Mouse (Mus musculus) hindbrain, embryonic 12.5 days (tissue): Measurements from ENCODE around the gene Clba1. TPM values are rescaled to one million over a fixed set of nuclear protein-coding genes. Genes with fewer than 3 reads are reported as not detected.
"Not testable (repeated sequence)": the region's sequence is repeated elsewhere in the genome, so short reads cannot be mapped to it uniquely, and the experiment has no call there.

Experiments used
- ATAC-seq: fragments of 200-750 bp; cut with Nextera tagmentation; 2 replicates; pipeline ENCODE4 v1.8.0; 2017; ENCODE audit warnings: moderate TSS enrichment; ENCODE audit not compliant: low FRiP score
- H3K27ac ChIP-seq: fragments of 300-500 bp; sonication (generic); 2 replicates; pipeline ENCODE4 v1.5.1; 2016; ENCODE audit warnings: mild to moderate bottlenecking
- H3K27me3 ChIP-seq: fragments of 300-500 bp; sonication (generic); 2 replicates; pipeline ENCODE4 v1.6.1; 2016; ENCODE audit warnings: mild to moderate bottlenecking
- H3K36me3 ChIP-seq: fragments of 300-500 bp; sonication (generic); 2 replicates; pipeline ENCODE4 v1.6.1; 2016; ENCODE audit warnings: mild to moderate bottlenecking
- H3K4me1 ChIP-seq: fragments of 300-500 bp; sonication (generic); 2 replicates; pipeline ENCODE4 v1.6.1; 2016
- H3K4me2 ChIP-seq: fragments of 300-500 bp; sonication (generic); replicated peaks from 2 replicates; pipeline ENCODE4 v1.6.1; 2016; ENCODE audit warnings: mild to moderate bottlenecking
- H3K4me3 ChIP-seq: fragments of 300-500 bp; sonication (generic); 2 replicates; pipeline ENCODE4 v1.5.1; 2016; ENCODE audit warnings: mild to moderate bottlenecking
- H3K9ac ChIP-seq: fragments of 300-500 bp; sonication (generic); 2 replicates; pipeline ENCODE4 v1.6.1; 2016; ENCODE audit warnings: mild to moderate bottlenecking, moderate library complexity
- H3K9me3 ChIP-seq: fragments of 300-500 bp; sonication (generic); replicated peaks from 2 replicates; pipeline ENCODE4 v1.6.1; 2016; ENCODE audit warnings: mild to moderate bottlenecking
- WGBS: fragments of 180-500 bp; shearing (Covaris S2); methylation state at CpG from one replicate; pipeline ENCODE4 v1.1.7; 2016; 5-methylcytosine and 5-hydroxymethylcytosine counted together
- polyA plus RNA-seq: library from polyadenylated mRNA; unstranded; fragments of >200 nt; fragmentation: Nextera tagmentation; extraction: Ambion mirVana; gene quantifications from 2 replicates; pipeline ENCODE4 v1.2.1, GENCODE M21; 2016

The Clba1 gene
- polyA plus RNA-seq, 1 experiment from 2014 or later = 19.7 TPM

- Histone ChIP-seq H3K9ac (peak overlapping the region; percentile 41; the same call in 1 of the 2 replicates), H3K4me2 (peak overlapping the region; percentile 99), H3K4me1 (peaks cover 22% of the 10 kb centered on the region), H3K36me3 (peaks cover 25% of the 10 kb centered on the region), H3K27ac (no peak overlapping the region), H3K4me3 (peak overlapping the region; percentile 72; the same call in 1 of the 2 replicates), H3K27me3 (peaks cover 19% of the 10 kb centered on the region; the same call in 1 of the 2 replicates), H3K9me3 (no peaks in the 10 kb centered on the region)
- ATAC-seq = no peak
- 67% methylated on average over 19 of the region's 19 CpGs for whole genome bisulfite sequencing
Measured at GRCm38 (mm10) chr12:112810092-112810885, 1.6 kb downstream of the Clba1 start.

- ATAC-seq = no peak
Measured at GRCm38 (mm10) chr12:112813370-112813769, 4.6 kb downstream of the Clba1 start.

GRCm38 (mm10) chr12:112814682-112815470, 6.1 kb downstream of the Clba1 start:
- Histone ChIP-seq H3K9me3 (no peaks in the 10 kb centered on the region), H3K27me3 (peaks cover 2% of the 10 kb centered on the region; the same call in 1 of the 2 replicates), H3K4me3 (no peak overlapping the region), H3K4me2 (no peak overlapping the region), H3K9ac (no peak overlapping the region), H3K36me3 (peaks cover 58% of the 10 kb centered on the region), H3K27ac (no peak overlapping the region), H3K4me1 (peaks cover 6% of the 10 kb centered on the region)
- WGBS = 80% methylated on average over 14 of the region's 14 CpGs
- ATAC-seq = no peak

More at GRCm38 (mm10) chr12:112813370-112813769, 4.6 kb downstream of the Clba1 start:
- Histone ChIP-seq H3K27me3 (peaks cover 2% of the 10 kb centered on the region; the same call in 1 of the 2 replicates), H3K9ac (no peak overlapping the region), H3K4me3 (no peak overlapping the region), H3K4me1 (peaks cover 15% of the 10 kb centered on the region), H3K4me2 (no peak overlapping the region), H3K36me3 (peaks cover 43% of the 10 kb centered on the region), H3K27ac (no peak overlapping the region), H3K9me3 (no peaks in the 10 kb centered on the region)
- 75% methylated on average over 7 of the region's 7 CpGs for WGBS

GRCm38 (mm10) chr12:112816294-112816693, 7.6 kb downstream of the Clba1 start:
- no peak overlapping the region for H3K27ac ChIP-seq
- H3K36me3 ChIP-seq = peaks cover 70% of the 10 kb centered on the region
- H3K4me3 ChIP-seq = no peak overlapping the region
- H3K9me3 ChIP-seq = no peaks in the 10 kb centered on the region
- H3K9ac ChIP-seq = no peak overlapping the region
- 57% methylated on average over 4 of the region's 4 CpGs for WGBS
- ATAC-seq = no peak
- no peaks in the 10 kb centered on the region for H3K27me3 ChIP-seq
- no peak overlapping the region for H3K4me2 ChIP-seq
- no peaks in the 10 kb centered on the region for H3K4me1 ChIP-seq

- H3K4me1 ChIP-seq, ATAC-seq, H3K27ac ChIP-seq, H3K4me2 ChIP-seq, H3K27me3 ChIP-seq, H3K9me3 ChIP-seq, H3K4me3 ChIP-seq, H3K9ac ChIP-seq: not testable (repeated sequence)
- H3K36me3 ChIP-seq = peaks cover 76% of the 10 kb centered on the region
- 84% methylated on average over 7 of the region's 7 CpGs for WGBS
Measured at GRCm38 (mm10) chr12:112816866-112817265, 8.1 kb downstream of the Clba1 start.

- peaks cover 14% of the 10 kb centered on the region for H3K4me1 ChIP-seq
- no peak overlapping the region for H3K4me2 ChIP-seq
- no peak overlapping the region for H3K9ac ChIP-seq
- peaks cover 68% of the 10 kb centered on the region for H3K36me3 ChIP-seq
- no peak overlapping the region for H3K27ac ChIP-seq
- no peak for ATAC-seq
- WGBS = 91% methylated on average over 8 of the region's 8 CpGs
- H3K27me3 ChIP-seq = no peaks in the 10 kb centered on the region
- H3K4me3 ChIP-seq = no peak overlapping the region
- H3K9me3 ChIP-seq = no peaks in the 10 kb centered on the region
Measured at GRCm38 (mm10) chr12:112819057-112819662, 10.4 kb downstream of the Clba1 start.

- Histone ChIP-seq H3K36me3 (peaks cover 71% of the 10 kb centered on the region), H3K4me3 (no peak overlapping the region), H3K27me3 (no peaks in the 10 kb centered on the region), H3K4me2 (no peak overlapping the region), H3K9me3 (no peaks in the 10 kb centered on the region), H3K9ac (no peak overlapping the region), H3K27ac (no peak overlapping the region), H3K4me1 (peaks cover 24% of the 10 kb centered on the region)
- 80% methylated on average over 12 of the region's 12 CpGs for WGBS
- no peak for ATAC-seq
Measured at GRCm38 (mm10) chr12:112820401-112820999, 11.8 kb downstream of the Clba1 start.

GRCm38 (mm10) chr12:112821216-112821615, 12.5 kb downstream of the Clba1 start:
- Histone ChIP-seq H3K4me2 (no peak overlapping the region), H3K27me3 (no peaks in the 10 kb centered on the region), H3K4me3 (no peak overlapping the region), H3K9me3 (no peaks in the 10 kb centered on the region), H3K36me3 (peaks cover 65% of the 10 kb centered on the region), H3K4me1 (peaks cover 29% of the 10 kb centered on the region), H3K27ac (no peak overlapping the region), H3K9ac (no peak overlapping the region)
- ATAC-seq = no peak
- WGBS = 69% methylated on average over 1 of the region's 1 CpGs

- Histone ChIP-seq H3K4me1 (peaks cover 37% of the 10 kb centered on the region), H3K9ac (no peak overlapping the region), H3K36me3 (peaks cover 69% of the 10 kb centered on the region), H3K27ac (no peak overlapping the region), H3K27me3 (no peaks in the 10 kb centered on the region), H3K4me3 (no peak overlapping the region), H3K9me3 (no peaks in the 10 kb centered on the region), H3K4me2 (no peak overlapping the region)
- ATAC-seq = no peak
- WGBS = 88% methylated on average over 4 of the region's 4 CpGs
Measured at GRCm38 (mm10) chr12:112821974-112822373, 13.2 kb downstream of the Clba1 start.

GRCm38 (mm10) chr12:112822676-112823075, 13.9 kb downstream of the Clba1 start:
- H3K4me1 ChIP-seq = peaks cover 44% of the 10 kb centered on the region
- no peak overlapping the region for H3K4me2 ChIP-seq
- H3K9me3 ChIP-seq = no peaks in the 10 kb centered on the region
- no peaks in the 10 kb centered on the region for H3K27me3 ChIP-seq
- no peak overlapping the region for H3K9ac ChIP-seq
- H3K36me3 ChIP-seq = peaks cover 72% of the 10 kb centered on the region
- H3K4me3 ChIP-seq = no peak overlapping the region
- H3K27ac ChIP-seq = no peak overlapping the region
- WGBS = 90% methylated on average over 2 of the region's 2 CpGs
- ATAC-seq = no peak

- peaks cover 49% of the 10 kb centered on the region for H3K4me1 ChIP-seq
- no peak overlapping the region for H3K4me3 ChIP-seq
- H3K27ac ChIP-seq = no peak overlapping the region
- no peak for ATAC-seq
- WGBS = 86% methylated on average over 4 of the region's 4 CpGs
- H3K27me3 ChIP-seq = no peaks in the 10 kb centered on the region
- H3K9me3 ChIP-seq = no peaks in the 10 kb centered on the region
- H3K4me2 ChIP-seq = no peak overlapping the region
- peaks cover 68% of the 10 kb centered on the region for H3K36me3 ChIP-seq
- H3K9ac ChIP-seq = no peak overlapping the region
Measured at GRCm38 (mm10) chr12:112823221-112823620, 14.5 kb downstream of the Clba1 start.

- Histone ChIP-seq H3K4me2 (no peak overlapping the region), H3K27ac (no peak overlapping the region), H3K9me3 (no peaks in the 10 kb centered on the region), H3K4me1 (peaks cover 57% of the 10 kb centered on the region), H3K36me3 (peaks cover 43% of the 10 kb centered on the region), H3K9ac (no peak overlapping the region), H3K4me3 (no peak overlapping the region), H3K27me3 (no peaks in the 10 kb centered on the region)
- 92% methylated on average over 5 of the region's 5 CpGs for WGBS
- ATAC-seq = no peak
Measured at GRCm38 (mm10) chr12:112825901-112826300, 17.2 kb downstream of the Clba1 start.
